Mouse (Mus musculus) midbrain, embryonic 13.5 days (tissue): ENCODE measurements around the gene Gdpd4. TPM values are rescaled to one million over a fixed set of nuclear protein-coding genes. Genes with fewer than 3 reads are reported as not detected.
A peak's percentile ranks its signal among the peaks of the same experiment; 100 is the strongest.

Experiments
- ATAC-seq: fragments of 200-750 bp; cut with Nextera tagmentation; 2 replicates; pipeline ENCODE4 v1.8.0; 2017; ENCODE audit warnings: mild to moderate bottlenecking, moderate TSS enrichment, moderate library complexity
- H3K27ac ChIP-seq: fragments of 300-500 bp; sonication (generic); 2 replicates; pipeline ENCODE4 v1.5.1; 2015; ENCODE audit warnings: inconsistent platforms, mild to moderate bottlenecking, moderate library complexity
- H3K27me3 ChIP-seq: fragments of 300-500 bp; sonication (generic); 2 replicates; pipeline ENCODE4 v1.6.1; 2015; ENCODE audit warnings: mild to moderate bottlenecking, inconsistent platforms
- H3K36me3 ChIP-seq: fragments of 300-500 bp; sonication (generic); 2 replicates; pipeline ENCODE4 v1.6.1; 2015; ENCODE audit warnings: mild to moderate bottlenecking, inconsistent platforms
- H3K4me1 ChIP-seq: fragments of 300-500 bp; sonication (generic); replicated peaks from 2 replicates; pipeline ENCODE4 v1.6.1; 2015; ENCODE audit warnings: inconsistent platforms
- H3K4me2 ChIP-seq: fragments of 300-500 bp; sonication (generic); replicated peaks from 2 replicates; pipeline ENCODE4 v1.6.1; 2015; ENCODE audit warnings: moderate library complexity, mild to moderate bottlenecking, inconsistent platforms
- H3K4me3 ChIP-seq: fragments of 300-500 bp; sonication (generic); replicated peaks from 2 replicates; pipeline ENCODE4 v1.5.1; 2015; ENCODE audit warnings: mild to moderate bottlenecking, inconsistent platforms
- H3K9ac ChIP-seq: fragments of 300-500 bp; sonication (generic); replicated peaks from 2 replicates; pipeline ENCODE4 v1.6.1; 2015; ENCODE audit warnings: mild to moderate bottlenecking, inconsistent platforms
- H3K9me3 ChIP-seq: fragments of 300-500 bp; sonication (generic); 2 replicates; pipeline ENCODE4 v1.6.1; 2016; ENCODE audit warnings: mild to moderate bottlenecking, inconsistent platforms
- WGBS: fragments of 180-500 bp; shearing (Covaris S2); methylation state at CpG from one replicate; pipeline ENCODE4 v1.1.7; 2015; 5-methylcytosine and 5-hydroxymethylcytosine counted together
- polyA plus RNA-seq: library from polyadenylated mRNA; unstranded; fragments of >200 nt; fragmentation: Nextera tagmentation; extraction: Ambion mirVana; gene quantifications from 2 replicates; pipeline ENCODE4 v1.2.1, GENCODE M21; 2015

Gene Gdpd4
- polyA plus RNA-seq, 1 experiment from 2014 or later, result not detected

GRCm38 (mm10) chr7:98002617-98003016, 82.9 kb downstream of the Gdpd4 start:
- no peak overlapping the region for H3K9ac ChIP-seq
- no peak overlapping the region for H3K4me2 ChIP-seq
- H3K9me3 ChIP-seq, result no peaks in the 10 kb centered on the region
- H3K27me3 ChIP-seq, result no peaks in the 10 kb centered on the region
- H3K27ac ChIP-seq, result no peak overlapping the region
- no peaks in the 10 kb centered on the region for H3K36me3 ChIP-seq
- WGBS, result 87% methylated on average over 7 of the region's 7 CpGs
- ATAC-seq, result no peak
- peaks cover 7% of the 10 kb centered on the region; the same call in 1 of the 2 replicates for H3K4me1 ChIP-seq
- no peak overlapping the region for H3K4me3 ChIP-seq

DNA sequence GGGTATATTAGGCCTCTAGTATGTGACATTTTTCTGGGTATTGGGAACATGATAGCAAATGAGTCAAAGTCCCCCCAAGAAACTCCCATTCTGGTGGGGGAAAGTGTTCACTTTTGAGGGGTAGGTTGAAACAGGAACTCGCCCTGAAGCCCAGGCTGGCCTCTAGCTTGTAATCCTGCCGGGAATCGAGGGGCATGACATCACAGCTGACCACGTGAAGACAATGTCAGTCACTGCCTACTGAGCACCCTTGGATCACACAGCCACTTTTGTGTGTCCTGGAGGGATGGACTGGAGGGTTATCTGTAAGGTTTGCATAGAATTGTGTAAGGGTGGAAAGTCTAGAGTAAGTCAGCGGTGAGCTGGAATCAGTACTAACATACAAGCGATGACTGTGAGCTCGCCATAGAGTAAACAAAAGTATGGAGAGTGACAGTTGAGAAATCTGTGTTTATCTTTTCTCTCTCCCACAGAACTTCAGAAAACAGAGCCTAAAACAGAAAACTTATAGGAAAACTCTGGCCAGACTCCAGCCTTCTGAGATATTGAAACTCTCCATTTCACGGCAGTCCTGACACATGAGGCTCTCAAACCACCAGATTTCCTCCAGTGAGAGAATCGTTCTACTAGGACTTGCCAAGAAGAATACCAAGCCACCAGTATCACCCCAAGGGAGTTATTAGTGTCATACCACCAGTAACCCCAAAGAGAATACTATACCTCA, 128.5 kb downstream of the Gdpd4 start:
- 85% methylated on average over 9 of the region's 9 CpGs for WGBS
- no peak for ATAC-seq
- no peak overlapping the region for H3K9ac ChIP-seq

DNA sequence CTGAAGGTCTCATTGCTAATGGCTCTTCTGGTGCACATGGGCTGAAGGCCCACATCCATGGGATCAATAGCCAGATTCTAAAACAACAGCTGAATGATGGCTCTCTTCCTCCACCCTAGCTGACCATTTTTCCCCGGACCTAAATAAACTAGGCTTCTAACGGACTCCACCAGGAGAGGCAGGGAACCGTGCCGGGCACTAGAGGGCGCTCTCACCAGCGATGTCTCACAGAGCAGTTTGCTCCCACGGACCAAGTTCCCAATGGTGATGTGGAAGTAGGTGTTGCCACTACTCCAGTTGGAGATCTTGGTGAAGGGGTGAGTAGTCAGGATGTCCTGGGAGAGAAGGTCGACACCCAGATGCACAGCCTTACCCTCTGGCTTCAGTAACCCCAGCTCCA, 132.2 kb downstream of the Gdpd4 start:
- no peak for ATAC-seq
- Histone ChIP-seq H3K9ac (no peak overlapping the region), H3K9me3 (no peaks in the 10 kb centered on the region), H3K4me2 (no peak overlapping the region), H3K27ac (no peak overlapping the region), H3K4me3 (no peak overlapping the region), H3K27me3 (no peaks in the 10 kb centered on the region), H3K4me1 (no peaks in the 10 kb centered on the region), H3K36me3 (peaks cover 16% of the 10 kb centered on the region; the same call in 1 of the 2 replicates)
- 17% methylated on average over 8 of the region's 8 CpGs for WGBS

More for the DNA sequence above, 128.5 kb downstream of the Gdpd4 start:
- Histone ChIP-seq H3K4me3 (no peak overlapping the region), H3K9me3 (no peaks in the 10 kb centered on the region), H3K4me1 (no peaks in the 10 kb centered on the region), H3K4me2 (no peak overlapping the region), H3K27me3 (no peaks in the 10 kb centered on the region), H3K27ac (no peak overlapping the region), H3K36me3 (0 out of 2 replicates have a peak, but pooled peaks cover 2% of the 10 kb centered on the region)

DNA sequence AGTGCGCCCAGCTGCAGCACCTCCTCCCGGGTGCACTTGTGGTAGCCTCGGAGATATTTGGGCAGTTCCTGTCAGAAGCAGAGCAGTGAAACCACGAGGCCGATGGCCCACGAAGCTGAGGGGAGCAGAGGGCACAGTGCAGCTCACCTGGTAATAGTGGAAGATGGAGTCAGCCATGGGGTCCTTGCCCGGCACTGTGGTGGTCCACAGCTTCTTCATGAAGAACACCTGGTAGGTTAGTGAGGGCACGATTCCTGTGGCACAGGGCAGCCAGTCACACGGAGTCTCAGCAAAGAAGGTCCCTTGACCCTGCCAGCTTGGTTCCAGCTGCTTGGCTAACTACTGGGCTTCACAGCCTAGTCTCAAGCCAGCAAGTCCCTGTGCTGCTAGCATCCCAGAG, 134.7 kb downstream of the Gdpd4 start:
- H3K27me3 ChIP-seq, result no peaks in the 10 kb centered on the region
- no peak overlapping the region for H3K4me2 ChIP-seq
- no peak for ATAC-seq
- 94% methylated on average over 9 of the region's 9 CpGs for WGBS
- H3K4me3 ChIP-seq, result no peak overlapping the region
- H3K9ac ChIP-seq, result no peak overlapping the region
- H3K27ac ChIP-seq, result no peak overlapping the region
- no peaks in the 10 kb centered on the region for H3K4me1 ChIP-seq
- H3K9me3 ChIP-seq, result no peaks in the 10 kb centered on the region
- peaks cover 16% of the 10 kb centered on the region; the same call in 1 of the 2 replicates for H3K36me3 ChIP-seq

DNA sequence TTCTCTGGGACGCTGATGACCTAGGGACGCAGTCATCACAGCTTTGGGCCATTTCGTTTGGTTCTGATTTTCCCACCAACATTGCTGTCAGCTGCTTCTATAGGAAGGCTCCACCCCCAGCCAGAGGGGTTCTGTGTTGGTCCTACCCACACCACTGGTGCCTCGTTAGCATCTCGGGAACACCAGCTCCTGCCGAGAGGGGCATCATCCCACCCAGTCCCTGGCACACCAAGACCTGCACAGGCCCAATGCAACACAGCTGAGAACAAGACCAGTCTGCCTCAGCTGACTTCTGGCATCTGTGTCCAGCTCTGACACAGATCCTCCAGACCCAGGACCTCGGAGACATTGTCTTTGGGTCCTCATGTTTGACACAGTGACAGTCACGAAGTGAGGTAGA, 135.2 kb downstream of the Gdpd4 start:
- Histone ChIP-seq H3K36me3 (peaks cover 16% of the 10 kb centered on the region; the same call in 1 of the 2 replicates), H3K27ac (no peak overlapping the region), H3K27me3 (no peaks in the 10 kb centered on the region), H3K4me2 (no peak overlapping the region), H3K4me1 (no peaks in the 10 kb centered on the region), H3K9me3 (no peaks in the 10 kb centered on the region), H3K9ac (no peak overlapping the region), H3K4me3 (no peak overlapping the region)
- no peak for ATAC-seq
- 91% methylated on average over 8 of the region's 8 CpGs for WGBS

DNA sequence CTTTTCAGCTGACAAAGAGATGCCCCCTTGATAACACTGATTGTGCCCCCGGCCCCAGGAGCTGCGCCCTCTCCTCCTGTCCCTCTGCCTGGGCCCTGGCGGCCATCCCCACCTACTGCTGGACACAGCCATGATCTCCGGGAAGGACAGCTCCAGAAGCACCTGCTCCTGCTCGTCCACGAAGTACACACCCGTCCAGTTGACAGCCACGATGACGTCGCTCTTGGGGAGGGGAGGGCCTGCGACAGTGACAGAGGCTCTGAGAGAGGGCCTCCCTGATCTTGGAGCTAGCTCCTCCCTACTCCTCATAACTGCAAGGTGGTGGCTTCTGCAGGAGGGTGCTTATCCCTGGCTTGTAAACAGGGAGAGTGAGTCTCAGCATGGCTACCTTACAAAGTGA, 146.5 kb downstream of the Gdpd4 start:
- Histone ChIP-seq H3K36me3 (peaks cover 30% of the 10 kb centered on the region), H3K9ac (no peak overlapping the region), H3K4me3 (no peak overlapping the region), H3K4me1 (no peaks in the 10 kb centered on the region), H3K27me3 (no peaks in the 10 kb centered on the region), H3K4me2 (no peak overlapping the region), H3K9me3 (no peaks in the 10 kb centered on the region), H3K27ac (no peak overlapping the region)
- WGBS, result 92% methylated on average over 11 of the region's 11 CpGs
- no peak for ATAC-seq

DNA sequence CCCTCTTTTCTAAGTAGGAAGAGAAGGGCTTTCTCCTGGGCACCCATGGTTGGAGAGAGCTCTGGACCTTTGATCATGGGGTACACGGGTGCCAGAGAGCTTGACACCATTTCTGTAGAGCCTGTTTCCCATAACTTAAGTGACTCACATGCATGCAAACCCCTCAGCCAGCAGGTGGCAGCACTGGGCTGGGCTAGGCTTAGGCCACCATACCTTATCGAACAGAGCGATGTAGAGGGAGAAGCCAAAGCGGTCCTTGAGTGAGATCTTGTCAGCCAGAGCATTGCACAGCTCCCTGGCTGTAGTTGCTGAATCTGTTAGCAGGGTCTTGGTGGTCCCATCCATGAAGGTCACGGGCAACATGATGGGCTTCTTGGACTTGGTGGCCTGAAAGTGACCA, 151.9 kb downstream of the Gdpd4 start:
- Histone ChIP-seq H3K4me1 (no peaks in the 10 kb centered on the region), H3K4me3 (no peak overlapping the region), H3K9ac (no peak overlapping the region), H3K27ac (no peak overlapping the region), H3K4me2 (no peak overlapping the region), H3K9me3 (no peaks in the 10 kb centered on the region), H3K27me3 (no peaks in the 10 kb centered on the region), H3K36me3 (peaks cover 34% of the 10 kb centered on the region)
- peak; percentile 73 for ATAC-seq
- WGBS, result 35% methylated on average over 5 of the region's 5 CpGs

DNA sequence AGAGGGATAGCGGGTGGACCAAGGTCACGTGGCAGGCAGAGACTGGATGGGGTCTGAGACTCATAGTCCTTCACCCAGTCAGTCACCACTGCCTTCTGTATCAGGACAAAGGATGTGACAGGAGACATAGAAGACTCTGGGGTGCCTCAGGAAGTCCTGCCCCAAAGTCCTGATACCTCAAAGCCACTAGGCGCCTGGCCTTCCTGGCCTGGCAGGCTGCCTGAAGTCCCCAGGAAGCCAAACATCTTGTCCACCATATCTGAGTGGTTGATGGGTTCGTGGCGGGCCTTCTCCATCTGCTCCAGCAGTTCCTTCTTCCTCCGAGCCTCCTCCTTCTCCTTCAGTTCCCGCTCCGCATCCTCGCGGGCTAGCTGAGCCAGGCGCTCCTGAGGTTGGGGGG, 157.7 kb downstream of the Gdpd4 start:
- H3K9me3 ChIP-seq, result no peaks in the 10 kb centered on the region
- 92% methylated on average over 11 of the region's 11 CpGs for WGBS
- no peak overlapping the region for H3K4me2 ChIP-seq
- H3K36me3 ChIP-seq, result peaks cover 54% of the 10 kb centered on the region
- H3K27me3 ChIP-seq, result no peaks in the 10 kb centered on the region
- ATAC-seq, result no peak
- no peak overlapping the region for H3K27ac ChIP-seq
- no peak overlapping the region for H3K9ac ChIP-seq
- peaks cover 7% of the 10 kb centered on the region for H3K4me1 ChIP-seq
- no peak overlapping the region for H3K4me3 ChIP-seq

GRCm38 (mm10) chr7:98082376-98082775, 162.6 kb downstream of the Gdpd4 start:
- peak; percentile 79 for ATAC-seq
- Histone ChIP-seq H3K4me3 (no peak overlapping the region), H3K9me3 (no peaks in the 10 kb centered on the region), H3K36me3 (peaks cover 27% of the 10 kb centered on the region), H3K27me3 (no peaks in the 10 kb centered on the region), H3K27ac (peak overlapping the region; percentile 68; the same call in 1 of the 2 replicates), H3K4me1 (peaks cover 21% of the 10 kb centered on the region), H3K4me2 (no peak overlapping the region), H3K9ac (peak overlapping the region; percentile 19; the same call in 1 of the 2 replicates)
- 4% methylated on average over 5 of the region's 5 CpGs for WGBS

DNA sequence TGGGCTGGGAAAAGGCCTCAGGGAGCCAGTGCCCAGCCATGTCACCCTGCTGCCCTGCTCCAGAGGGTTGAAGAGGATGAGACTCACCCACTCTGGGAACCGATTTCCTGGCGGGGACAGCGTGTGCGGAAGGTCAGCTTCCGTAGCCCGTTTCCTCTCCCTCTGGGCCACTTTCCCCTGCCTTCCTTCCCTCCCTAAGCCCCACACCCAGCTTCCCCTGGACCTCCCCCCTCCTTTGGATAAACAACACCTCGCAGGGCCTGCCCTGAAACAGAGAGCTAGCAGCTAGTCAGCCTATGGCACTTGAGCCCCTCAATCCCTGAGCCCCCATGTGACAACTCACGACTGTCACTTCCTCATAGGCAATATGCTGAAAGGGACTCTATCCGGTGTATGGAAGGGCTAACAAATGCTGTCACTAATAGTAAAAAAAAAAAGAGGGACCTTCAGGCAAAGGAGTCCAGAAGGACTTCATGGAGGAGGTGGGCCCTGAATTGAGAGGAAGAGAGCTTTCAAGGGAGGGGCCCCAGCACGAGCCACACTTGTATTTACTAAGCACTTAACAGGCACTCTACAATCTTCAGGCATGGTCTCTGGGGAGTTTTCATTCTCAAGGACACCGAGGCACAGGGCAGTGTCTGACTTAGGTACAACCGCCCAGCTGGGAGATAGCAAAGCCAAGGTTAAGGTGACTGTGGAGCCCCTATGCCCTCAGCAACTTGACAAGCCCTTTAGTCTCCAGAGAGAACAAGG, 165.0 kb downstream of the Gdpd4 start:
- Histone ChIP-seq H3K27ac (no peak overlapping the region), H3K9ac (no peak overlapping the region), H3K27me3 (no peaks in the 10 kb centered on the region), H3K4me2 (no peak overlapping the region), H3K36me3 (peaks cover 8% of the 10 kb centered on the region; the same call in 1 of the 2 replicates), H3K4me3 (no peak overlapping the region), H3K4me1 (peaks cover 21% of the 10 kb centered on the region), H3K9me3 (no peaks in the 10 kb centered on the region)
- WGBS, result 69% methylated on average over 12 of the region's 12 CpGs
- ATAC-seq, result no peak

GRCm38 (mm10) chr7:98085314-98085713, 165.6 kb downstream of the Gdpd4 start:
- H3K4me1 ChIP-seq, result peaks cover 21% of the 10 kb centered on the region
- H3K27me3 ChIP-seq, result no peaks in the 10 kb centered on the region
- H3K36me3 ChIP-seq, result peaks cover 4% of the 10 kb centered on the region
- H3K9ac ChIP-seq, result no peak overlapping the region
- ATAC-seq, result no peak
- 82% methylated on average over 7 of the region's 7 CpGs for WGBS
- no peak overlapping the region for H3K4me3 ChIP-seq
- no peak overlapping the region for H3K27ac ChIP-seq
- no peaks in the 10 kb centered on the region for H3K9me3 ChIP-seq
- H3K4me2 ChIP-seq, result no peak overlapping the region

DNA sequence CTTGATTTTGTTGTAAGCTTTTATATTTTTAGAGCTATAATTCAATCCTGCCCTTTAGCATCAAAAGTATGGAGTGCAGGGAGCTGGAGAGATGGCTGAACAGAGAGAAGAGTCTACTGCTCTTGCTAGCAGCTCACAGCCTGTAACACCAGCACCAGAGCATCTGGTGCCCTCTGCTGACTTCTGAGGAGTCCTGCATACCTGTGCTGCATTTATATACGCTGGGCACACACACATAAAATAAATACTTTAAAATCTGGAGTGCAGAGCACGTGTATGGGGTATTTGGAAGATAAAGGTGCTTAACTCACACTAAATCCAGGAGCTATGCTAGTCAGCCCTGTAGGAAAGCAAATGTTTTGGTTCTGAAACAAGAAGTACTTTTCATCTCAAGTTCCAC, 166.6 kb downstream of the Gdpd4 start:
- no peaks in the 10 kb centered on the region for H3K27me3 ChIP-seq
- no peak overlapping the region for H3K9ac ChIP-seq
- ATAC-seq, result no peak
- no peak overlapping the region for H3K27ac ChIP-seq
- no peak overlapping the region for H3K4me2 ChIP-seq
- no peaks in the 10 kb centered on the region for H3K9me3 ChIP-seq
- peaks cover 21% of the 10 kb centered on the region for H3K4me1 ChIP-seq
- H3K36me3 ChIP-seq, result peaks cover 10% of the 10 kb centered on the region; the same call in 1 of the 2 replicates
- H3K4me3 ChIP-seq, result no peak overlapping the region
- WGBS, result 44% methylated on average over 2 of the region's 2 CpGs
